Mouse (Mus musculus) liver, embryonic 11.5 days (tissue): ENCODE data around the gene Ccdc66. TPM values are rescaled to one million over a fixed set of nuclear protein-coding genes. Genes with fewer than 3 reads are reported as not detected.

Experiments
- ATAC-seq: fragments of 200-750 bp; cut with Nextera tagmentation; replicated peaks from 2 replicates; pipeline ENCODE4 v1.8.0; 2017; ENCODE audit warnings: moderate number of reproducible peaks, mild to moderate bottlenecking, moderate TSS enrichment, moderate library complexity; ENCODE audit not compliant: low FRiP score
- DNase-seq: peaks from one replicate; pipeline ENCODE4 v3.0.0-alpha.2; 2017; ENCODE audit warnings: low spot score
- H3K27ac ChIP-seq: fragments of 300-500 bp; sonication (generic); 2 replicates; pipeline ENCODE4 v1.5.1; 2014; ENCODE audit warnings: mild to moderate bottlenecking, low read depth, low read length, control low read depth
- H3K27me3 ChIP-seq: fragments of 300-500 bp; sonication (generic); replicated peaks from 2 replicates; pipeline ENCODE4 v1.6.1; 2014; ENCODE audit warnings: low read length, mixed read lengths; ENCODE audit not compliant: control insufficient read depth, insufficient read depth
- H3K36me3 ChIP-seq: fragments of 300-500 bp; sonication (generic); 2 replicates; pipeline ENCODE4 v1.6.1; 2014; ENCODE audit warnings: mild to moderate bottlenecking, low read length, moderate library complexity, mixed read lengths; ENCODE audit not compliant: control insufficient read depth, insufficient read depth
- H3K4me1 ChIP-seq: fragments of 300-500 bp; sonication (generic); replicated peaks from 2 replicates; pipeline ENCODE4 v1.6.1; 2014; ENCODE audit warnings: low read length, mixed read lengths; ENCODE audit not compliant: control insufficient read depth, insufficient read depth
- H3K4me2 ChIP-seq: fragments of 300-500 bp; sonication (generic); 2 replicates; pipeline ENCODE4 v1.6.1; 2014; ENCODE audit warnings: mild to moderate bottlenecking, control low read depth, moderate library complexity
- H3K4me3 ChIP-seq: fragments of 300-500 bp; sonication (generic); 2 replicates; pipeline ENCODE4 v1.5.1; 2014; ENCODE audit warnings: low read depth, low read length, control low read depth
- H3K9ac ChIP-seq: fragments of 300-500 bp; sonication (generic); 2 replicates; pipeline ENCODE4 v1.6.1; 2014; ENCODE audit warnings: low read depth, low read length, control low read depth
- H3K9me3 ChIP-seq: fragments of 300-500 bp; sonication (generic); 2 replicates; pipeline ENCODE4 v1.6.1; 2016; ENCODE audit warnings: low read length, inconsistent platforms, mixed read lengths; ENCODE audit not compliant: control insufficient read depth
- WGBS: fragments of 180-500 bp; shearing (Covaris S2); extraction: QIAGEN DNeasy Blood & Tissue Kit; methylation state at CpG from one replicate; pipeline ENCODE4 v1.1.7; 2014; 5-methylcytosine and 5-hydroxymethylcytosine counted together
- polyA plus RNA-seq: library from polyadenylated mRNA; unstranded; fragments of >200 nt; fragmentation: Nextera tagmentation; extraction: Ambion mirVana; gene quantifications from 2 replicates; pipeline ENCODE4 v1.2.1, GENCODE M21; 2014

The Ccdc66 gene
- polyA plus RNA-seq, 1 experiment from 2014 or later, result 11.5 TPM

DNA sequence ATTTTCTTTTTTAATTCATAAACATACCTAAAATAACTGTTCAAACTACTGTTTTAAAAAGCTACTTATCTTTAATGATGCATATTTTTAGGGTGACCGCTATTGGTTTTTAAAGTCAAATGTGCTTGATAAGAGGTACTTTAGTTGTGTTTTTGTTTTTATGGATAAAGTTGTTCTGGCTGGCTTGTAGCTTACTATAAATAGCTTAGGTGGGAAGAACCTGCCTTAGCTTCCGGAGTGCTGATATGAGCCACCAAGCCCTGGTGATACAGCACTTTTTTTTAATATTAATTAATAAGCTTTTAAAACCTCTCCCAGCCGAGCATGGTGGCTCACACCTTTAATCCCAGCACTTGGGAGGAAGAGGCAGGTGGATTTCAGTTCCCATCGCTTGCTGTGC, 61.3 kb downstream of the Ccdc66 start:
- no peak overlapping the region for H3K4me3 ChIP-seq
- H3K9ac ChIP-seq, result no peak overlapping the region
- H3K9me3 ChIP-seq, result no peaks in the 10 kb centered on the region
- no peak overlapping the region for H3K4me2 ChIP-seq
- 87% methylated on average over 4 of the region's 4 CpGs for WGBS
- no peak overlapping the region for H3K27ac ChIP-seq
- ATAC-seq, result no peak
- no peaks in the 10 kb centered on the region for H3K4me1 ChIP-seq
- H3K36me3 ChIP-seq, result peaks cover 23% of the 10 kb centered on the region
- H3K27me3 ChIP-seq, result no peaks in the 10 kb centered on the region
- no peak for DNase-seq

- H3K9ac ChIP-seq, result no peak overlapping the region
- no peaks in the 10 kb centered on the region for H3K9me3 ChIP-seq
- ATAC-seq (no peak), DNase-seq (no peak)
- H3K4me2 ChIP-seq, result no peak overlapping the region
- H3K36me3 ChIP-seq, result peaks cover 23% of the 10 kb centered on the region
- WGBS, result 95% methylated on average over 2 of the region's 2 CpGs
- no peak overlapping the region for H3K4me3 ChIP-seq
- no peaks in the 10 kb centered on the region for H3K27me3 ChIP-seq
- no peaks in the 10 kb centered on the region for H3K4me1 ChIP-seq
- no peak overlapping the region for H3K27ac ChIP-seq
Observed at GRCm38 (mm10) chr14:27444851-27445281, 63.4 kb downstream of the Ccdc66 start.

GRCm38 (mm10) chr14:27440921-27441320, 67.3 kb downstream of the Ccdc66 start:
- H3K4me1 ChIP-seq, result no peaks in the 10 kb centered on the region
- H3K4me2 ChIP-seq, result no peak overlapping the region
- no peak overlapping the region for H3K27ac ChIP-seq
- H3K27me3 ChIP-seq, result no peaks in the 10 kb centered on the region
- ATAC-seq (no peak), DNase-seq (no peak)
- H3K9ac ChIP-seq, result no peak overlapping the region
- H3K36me3 ChIP-seq, result peaks cover 18% of the 10 kb centered on the region
- H3K9me3 ChIP-seq, result no peaks in the 10 kb centered on the region
- no peak overlapping the region for H3K4me3 ChIP-seq

DNA sequence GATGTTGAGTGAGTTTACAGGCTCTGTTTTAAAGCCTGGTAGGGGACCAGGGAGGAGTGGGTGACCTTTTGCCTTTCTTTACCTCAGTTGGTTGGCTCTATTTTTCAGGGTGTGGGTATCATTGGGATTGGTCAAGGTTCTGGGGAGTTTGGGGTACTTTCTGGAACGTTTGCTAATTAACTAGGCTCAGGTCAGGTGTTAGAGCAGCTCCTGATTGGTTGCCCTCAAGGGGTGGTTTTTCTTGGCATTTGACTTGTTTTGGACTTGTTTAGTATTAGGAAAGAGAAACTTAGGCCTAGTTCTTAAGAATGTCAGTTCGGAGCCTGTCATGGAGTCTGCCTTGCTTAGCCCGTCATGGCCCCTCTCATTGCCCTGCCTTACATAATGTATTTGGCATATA, 71.4 kb downstream of the Ccdc66 start:
- Histone ChIP-seq H3K4me2 (no peak overlapping the region), H3K4me3 (no peak overlapping the region), H3K4me1 (no peaks in the 10 kb centered on the region), H3K9me3 (no peaks in the 10 kb centered on the region), H3K27me3 (no peaks in the 10 kb centered on the region), H3K27ac (no peak overlapping the region), H3K36me3 (peaks cover 5% of the 10 kb centered on the region; the same call in 1 of the 2 replicates), H3K9ac (no peak overlapping the region)
- ATAC-seq (no peak), DNase-seq (no peak)
- WGBS, result 91% methylated on average over 3 of the region's 3 CpGs

- WGBS, result 100% methylated on average over 1 of the region's 1 CpGs
- ATAC-seq, result no peak
- Histone ChIP-seq H3K27ac (no peak overlapping the region), H3K9me3 (no peaks in the 10 kb centered on the region), H3K9ac (no peak overlapping the region), H3K4me3 (no peak overlapping the region), H3K36me3 (peaks cover 6% of the 10 kb centered on the region; the same call in 1 of the 2 replicates), H3K4me1 (no peaks in the 10 kb centered on the region), H3K27me3 (no peaks in the 10 kb centered on the region), H3K4me2 (no peak overlapping the region)
- DNase-seq, result no peak
Observed at GRCm38 (mm10) chr14:27436116-27436515, 72.1 kb downstream of the Ccdc66 start.

DNA sequence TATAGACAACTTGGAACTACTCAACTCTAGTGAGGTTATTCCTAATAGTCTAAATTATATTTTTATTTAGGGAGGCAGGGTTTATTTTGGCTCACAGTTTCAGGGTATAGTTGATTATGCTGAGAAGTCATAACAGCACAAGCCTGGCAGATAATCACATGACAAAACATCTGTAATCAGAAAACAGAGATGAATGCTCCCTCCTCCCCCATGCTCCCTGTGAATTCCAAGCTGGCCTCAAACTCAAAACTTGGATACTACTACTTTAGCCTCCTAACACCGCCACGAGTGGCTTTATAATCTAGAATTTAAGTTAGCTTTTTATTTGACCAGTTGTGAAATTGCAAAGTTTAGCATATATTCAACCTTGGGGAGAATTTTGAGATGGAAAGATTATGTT, 76.2 kb downstream of the Ccdc66 start:
- Histone ChIP-seq H3K36me3 (peaks cover 8% of the 10 kb centered on the region), H3K4me1 (peaks cover 4% of the 10 kb centered on the region), H3K4me3 (no peak overlapping the region), H3K4me2 (no peak overlapping the region), H3K27me3 (no peaks in the 10 kb centered on the region), H3K27ac (no peak overlapping the region), H3K9ac (no peak overlapping the region), H3K9me3 (peaks cover 10% of the 10 kb centered on the region)
- ATAC-seq (no peak), DNase-seq (no peak)
- 97% methylated on average over 2 of the region's 2 CpGs for WGBS

Other genes starting within 250 kb of the Ccdc66 start
- 11.0 and 11.4 TPM in 2 replicates for gene Fam208a, start 79.6 kb downstream of the Ccdc66 start, polyA plus RNA-seq
- 1.6 and 2.0 TPM in 2 replicates for gene Erc2, start 114.0 kb upstream of the Ccdc66 start, polyA plus RNA-seq